Mouse (Mus musculus): ENCODE data around the gene Mex3a.
A peak's percentile ranks its signal among the peaks of the same experiment; 100 is the strongest.

Gene Mex3a

GRCm38 (mm10) chr3:88544514-88544913 lies 12.3 kb downstream of the Mex3a start:
- no peak for DNase-seq (ENCODE audit: low spot score in 2 of 2)

DNA sequence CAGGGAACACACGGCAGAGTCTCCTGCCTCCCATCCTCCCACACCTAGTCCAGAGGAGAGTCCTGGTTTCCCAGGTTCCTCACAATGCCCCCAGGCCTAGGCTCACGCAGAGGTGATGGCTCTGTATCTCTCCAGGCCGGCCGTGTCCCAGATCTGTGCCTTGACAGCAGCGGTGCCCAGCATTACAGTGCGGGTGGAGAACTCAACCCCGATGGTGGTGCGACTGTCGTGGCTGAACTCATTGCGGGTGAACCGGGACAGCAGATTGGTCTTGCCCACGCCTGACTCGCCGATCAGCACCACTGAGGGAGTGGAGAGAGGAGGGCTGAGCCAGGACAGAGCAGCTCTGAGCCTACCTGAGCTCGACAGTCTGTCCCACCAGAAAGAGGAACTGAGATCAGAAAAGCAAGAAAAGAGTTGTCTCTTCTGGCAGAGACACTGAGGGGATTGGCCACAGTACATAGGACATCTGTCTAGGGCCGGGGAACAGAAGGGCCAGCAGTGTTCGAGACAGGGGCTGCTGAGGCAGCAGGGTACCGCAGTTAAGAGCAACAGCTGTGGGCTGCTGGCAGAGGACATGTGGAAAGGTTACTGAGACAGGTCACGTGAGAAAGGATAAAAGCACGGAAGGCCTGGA lies 12.9 kb downstream of the Mex3a start:
- no peak for DNase-seq (ENCODE audit: low spot score in 2 of 2)

- no peak for DNase-seq (ENCODE audit: low spot score in 2 of 2)
Observed at GRCm38 (mm10) chr3:88546674-88547418, 14.7 kb downstream of the Mex3a start.

- no peak for DNase-seq (ENCODE audit: low spot score in 2 of 2)
Observed at GRCm38 (mm10) chr3:88548180-88548917, 16.2 kb downstream of the Mex3a start, which contains the start of gene Rab25. TSS of gene Rab25 (minus strand) at chr3:88548300.

GRCm38 (mm10) chr3:88551586-88551985 lies 19.4 kb downstream of the Mex3a start:
- DNase-seq (ENCODE audit: low spot score in 2 of 2) = no peak

DNA sequence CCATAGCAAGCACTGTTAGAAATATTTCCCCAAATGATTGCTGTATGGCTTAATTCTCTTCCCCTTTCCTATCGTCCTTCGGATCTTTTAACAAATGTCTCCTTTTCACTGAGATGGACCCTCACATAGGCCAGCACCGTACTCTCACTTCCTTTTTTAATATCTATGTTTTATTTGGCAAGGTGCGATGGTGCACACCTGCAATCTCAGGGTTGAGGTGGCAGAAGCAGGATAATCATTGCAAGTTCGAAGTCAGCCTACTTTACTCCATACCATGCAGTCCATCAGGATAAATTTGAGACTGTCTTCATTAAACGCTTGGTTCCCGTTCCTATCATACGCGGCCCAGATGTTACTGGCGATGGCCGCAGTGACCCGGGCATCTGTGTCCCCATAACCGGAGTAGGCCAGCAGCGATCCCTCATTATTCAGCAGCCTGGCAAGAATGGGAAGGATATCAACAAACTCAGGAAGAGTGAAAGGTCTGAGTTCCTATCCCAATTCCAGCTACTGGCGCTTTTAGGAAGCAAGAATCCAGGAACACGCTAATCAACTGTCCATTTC lies 20.0 kb downstream of the Mex3a start:
- DNase-seq (ENCODE audit: low spot score in 2 of 2) = no peak

GRCm38 (mm10) chr3:88552676-88553524 lies 20.7 kb downstream of the Mex3a start, which contains the start of gene Lamtor2:
TSS of gene Lamtor2 (minus strand) at chr3:88553074.
- peak; percentile 98 to 99 for DNase-seq (ENCODE audit: low spot score in 2 of 2)

DNA sequence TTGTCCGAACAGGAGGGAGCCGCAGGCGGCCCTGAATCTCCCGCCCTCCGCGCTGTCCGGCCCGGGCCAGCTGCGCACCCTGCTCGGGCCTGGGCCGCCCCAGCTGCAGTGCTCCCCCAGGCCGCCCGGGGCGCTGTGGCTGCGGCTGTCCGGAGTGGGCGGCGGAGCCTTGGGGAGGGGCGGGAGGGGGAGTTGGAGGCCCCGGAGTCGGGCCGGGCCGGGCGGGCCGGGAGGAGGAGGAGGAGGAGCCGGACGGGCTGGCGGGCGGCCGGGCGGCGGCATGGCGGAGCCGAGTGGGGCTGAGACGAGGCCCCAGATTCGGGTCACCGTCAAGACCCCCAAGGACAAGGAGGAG lies 21.3 kb downstream of the Mex3a start, which contains the start of gene Ubqln4:
Ubqln4 (plus strand) TSS at position 234 of the 355 bp plus-strand sequence.
- peak; percentile 84 to 87 for DNase-seq (ENCODE audit: low spot score in 2 of 2)

DNA sequence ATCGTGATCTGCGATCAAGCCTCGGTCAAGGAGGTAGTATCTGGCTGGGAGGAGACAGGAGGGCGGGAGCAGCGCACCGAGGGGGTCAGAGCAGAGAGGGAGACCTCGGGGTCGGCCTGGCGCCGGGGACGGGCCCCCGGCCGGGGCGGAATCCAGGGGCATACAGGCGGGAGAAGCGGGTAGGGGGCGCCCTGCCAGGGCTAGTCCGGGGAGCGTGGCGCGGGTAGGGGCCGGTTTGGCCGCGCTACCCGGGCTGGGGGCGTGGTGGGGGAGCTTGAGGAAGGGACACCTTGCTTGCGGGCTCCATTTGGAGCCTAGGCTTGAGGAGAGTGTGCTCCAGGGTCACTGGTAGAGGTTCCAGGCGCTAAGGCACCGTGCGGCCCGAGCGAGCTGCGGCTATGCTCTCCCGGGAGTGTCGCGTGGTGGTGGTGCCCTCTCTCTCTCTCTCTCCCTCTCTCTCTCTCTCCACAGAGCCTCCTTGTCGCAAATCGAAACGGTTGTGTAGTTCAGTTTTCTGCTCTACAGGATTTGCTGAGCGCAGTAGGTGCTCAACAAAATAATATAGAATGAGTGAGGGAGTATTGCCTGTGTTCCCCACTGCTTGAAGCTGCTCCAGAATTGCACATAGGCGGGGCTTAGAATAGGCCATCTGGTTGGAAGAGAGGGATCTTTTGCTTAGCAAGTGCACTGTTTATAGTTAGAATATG lies 21.8 kb downstream of the Mex3a start:
- peak; percentile 55 for DNase-seq (ENCODE audit: low spot score in 2 of 2)

- no peak for DNase-seq (ENCODE audit: low spot score in 2 of 2)
Observed at GRCm38 (mm10) chr3:88555069-88555605, 22.9 kb downstream of the Mex3a start.

- DNase-seq (ENCODE audit: low spot score in 2 of 2) = no peak
Observed at GRCm38 (mm10) chr3:88555731-88556130, 23.5 kb downstream of the Mex3a start.

DNA sequence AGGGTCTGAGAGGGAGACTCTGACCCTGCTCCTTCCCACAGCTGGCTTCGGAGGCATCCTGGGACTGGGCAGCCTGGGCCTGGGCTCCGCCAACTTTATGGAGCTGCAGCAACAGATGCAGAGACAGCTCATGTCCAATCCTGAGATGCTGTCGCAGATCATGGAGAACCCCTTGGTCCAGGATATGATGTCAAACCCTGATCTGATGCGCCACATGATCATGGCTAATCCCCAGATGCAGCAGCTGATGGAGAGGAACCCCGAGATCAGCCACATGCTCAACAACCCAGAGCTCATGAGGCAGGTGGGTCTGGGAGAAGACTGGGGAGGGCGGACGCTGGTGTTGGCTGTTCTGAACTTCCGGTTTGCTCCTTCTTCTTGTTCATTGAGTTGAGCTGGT lies 24.4 kb downstream of the Mex3a start:
- no peak for DNase-seq (ENCODE audit: low spot score in 2 of 2)

DNA sequence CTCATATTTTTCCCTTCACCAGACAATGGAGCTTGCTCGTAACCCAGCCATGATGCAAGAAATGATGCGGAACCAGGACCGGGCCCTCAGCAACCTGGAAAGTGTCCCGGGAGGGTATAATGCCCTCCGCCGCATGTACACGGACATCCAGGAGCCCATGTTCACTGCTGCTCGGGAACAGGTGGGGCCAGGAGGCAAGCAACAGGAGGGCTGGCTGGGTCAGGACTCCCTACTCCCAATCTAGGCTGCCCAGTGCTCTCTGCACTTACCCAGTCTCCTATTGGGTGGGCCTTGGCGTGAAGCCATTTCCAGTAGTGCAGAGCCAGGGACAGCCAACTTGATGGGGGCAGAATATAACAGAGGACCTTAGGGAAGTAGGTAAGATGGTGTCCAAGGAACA lies 27.4 kb downstream of the Mex3a start:
- no peak for DNase-seq (ENCODE audit: low spot score in 2 of 2)

- DNase-seq (ENCODE audit: low spot score in 2 of 2) = no peak
Observed at GRCm38 (mm10) chr3:88561989-88562388, 29.8 kb downstream of the Mex3a start.

GRCm38 (mm10) chr3:88563442-88563841 lies 31.2 kb downstream of the Mex3a start:
- DNase-seq (ENCODE audit: low spot score in 2 of 2) = no peak

DNA sequence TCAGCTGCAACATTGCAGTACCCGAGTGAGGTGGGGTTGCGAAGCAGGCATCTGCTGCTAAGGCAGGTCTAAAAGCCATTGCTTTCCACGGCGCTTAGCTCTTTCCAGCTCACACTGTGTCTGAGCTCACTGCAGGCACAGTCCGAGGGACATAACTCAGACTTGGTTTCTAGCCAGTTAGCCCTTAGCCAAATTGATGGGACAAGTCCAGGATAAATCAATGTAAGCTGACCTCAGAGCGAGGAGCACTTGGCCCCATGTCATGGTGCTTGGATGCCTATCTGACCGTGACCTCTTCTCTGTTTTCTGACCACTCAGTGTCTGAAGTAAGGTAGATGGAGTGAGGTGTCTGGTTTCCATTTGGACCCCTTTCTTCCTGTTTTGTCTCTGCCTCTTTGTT lies 31.8 kb downstream of the Mex3a start:
- DNase-seq (ENCODE audit: low spot score in 2 of 2) = no peak

GRCm38 (mm10) chr3:88566116-88566515 lies 33.9 kb downstream of the Mex3a start:
- DNase-seq (ENCODE audit: low spot score in 2 of 2) = no peak

GRCm38 (mm10) chr3:88566536-88567061 lies 34.4 kb downstream of the Mex3a start:
- DNase-seq (ENCODE audit: low spot score in 2 of 2) = no peak

- DNase-seq (ENCODE audit: low spot score in 2 of 2) = no peak
Observed at GRCm38 (mm10) chr3:88567892-88568291, 35.7 kb downstream of the Mex3a start.

- DNase-seq (ENCODE audit: low spot score in 2 of 2) = no peak
Observed at GRCm38 (mm10) chr3:88568615-88569014, 36.4 kb downstream of the Mex3a start.

Data from right cerebral cortex, adult 2 months (tissue).